Mouse (Mus musculus): ENCODE measurements around the gene Dppa1.
"Not testable (repeated sequence)": the region's sequence is repeated elsewhere in the genome, so short reads cannot be mapped to it uniquely, and the experiment has no call there.

The Dppa1 gene

DNA sequence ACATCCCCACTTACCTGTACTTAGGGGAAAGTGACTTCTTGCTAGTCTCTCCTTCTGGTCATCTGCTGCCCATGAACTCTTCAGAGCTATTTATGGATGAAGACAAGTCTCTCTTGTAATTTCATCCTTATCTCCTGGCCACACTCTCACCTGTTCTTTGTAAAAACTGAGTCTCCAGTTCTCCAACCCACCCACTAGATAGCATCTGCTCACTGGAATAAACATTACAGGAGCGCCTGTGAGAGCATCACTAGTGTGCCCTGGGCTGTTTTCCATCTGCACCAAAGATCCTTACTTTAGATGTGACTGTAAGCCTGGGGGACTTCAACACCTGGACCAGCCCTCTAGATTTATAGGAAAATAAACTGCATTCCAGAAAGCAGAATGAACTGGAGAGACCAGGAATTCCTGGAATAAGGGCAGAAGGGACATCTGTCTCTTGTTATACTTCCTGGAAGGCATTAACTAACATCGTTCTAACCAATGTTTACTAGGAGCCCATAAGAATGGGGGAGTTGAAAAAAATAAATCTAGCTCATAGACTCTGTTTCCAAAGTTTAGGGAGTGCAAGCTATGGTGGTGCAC is at the start of gene Dppa1:
TSS of gene Dppa1 (minus strand) at position 51 of the 585 bp plus-strand sequence.
- no peak for DNase-seq

DNA sequence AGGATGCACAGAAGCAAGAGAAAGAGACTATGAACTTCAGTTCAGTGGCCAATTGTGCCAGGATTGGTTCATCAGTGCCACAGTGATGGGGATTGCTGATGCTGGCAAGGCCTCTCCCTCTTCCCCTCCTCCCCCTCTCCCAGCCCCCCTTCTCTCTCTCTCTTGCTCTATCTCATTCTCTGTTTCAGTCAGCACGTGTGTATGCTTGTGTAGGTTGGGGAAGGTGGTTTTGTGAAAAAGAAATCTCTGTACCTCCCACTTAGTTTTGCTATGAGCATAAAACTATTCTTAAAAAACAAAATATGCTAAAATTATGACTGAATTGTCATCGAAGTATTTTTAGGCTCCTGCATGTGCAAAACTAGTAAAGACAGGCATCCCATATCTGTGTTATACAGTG is 38.9 kb upstream of the Dppa1 start:
- no peak for DNase-seq

DNA sequence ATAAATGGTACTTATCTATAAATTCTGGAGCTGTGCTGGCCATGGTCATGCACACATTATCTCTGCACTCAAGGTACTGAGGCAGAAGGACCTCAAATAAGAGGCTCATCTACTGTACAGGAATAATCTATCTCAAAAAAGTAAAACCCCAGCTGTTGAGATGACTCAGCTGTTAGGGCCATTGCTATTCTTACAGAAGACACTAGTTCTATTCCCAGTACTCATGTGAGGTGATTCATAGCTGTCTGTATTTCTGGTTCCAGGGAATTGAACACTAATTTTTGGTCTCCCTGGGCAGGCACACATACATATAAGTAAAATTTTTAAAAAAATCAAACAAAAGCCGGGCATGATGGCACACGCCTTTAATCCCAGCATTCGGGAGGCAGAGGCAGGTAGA is 38.0 kb upstream of the Dppa1 start:
- no peak for DNase-seq

DNA sequence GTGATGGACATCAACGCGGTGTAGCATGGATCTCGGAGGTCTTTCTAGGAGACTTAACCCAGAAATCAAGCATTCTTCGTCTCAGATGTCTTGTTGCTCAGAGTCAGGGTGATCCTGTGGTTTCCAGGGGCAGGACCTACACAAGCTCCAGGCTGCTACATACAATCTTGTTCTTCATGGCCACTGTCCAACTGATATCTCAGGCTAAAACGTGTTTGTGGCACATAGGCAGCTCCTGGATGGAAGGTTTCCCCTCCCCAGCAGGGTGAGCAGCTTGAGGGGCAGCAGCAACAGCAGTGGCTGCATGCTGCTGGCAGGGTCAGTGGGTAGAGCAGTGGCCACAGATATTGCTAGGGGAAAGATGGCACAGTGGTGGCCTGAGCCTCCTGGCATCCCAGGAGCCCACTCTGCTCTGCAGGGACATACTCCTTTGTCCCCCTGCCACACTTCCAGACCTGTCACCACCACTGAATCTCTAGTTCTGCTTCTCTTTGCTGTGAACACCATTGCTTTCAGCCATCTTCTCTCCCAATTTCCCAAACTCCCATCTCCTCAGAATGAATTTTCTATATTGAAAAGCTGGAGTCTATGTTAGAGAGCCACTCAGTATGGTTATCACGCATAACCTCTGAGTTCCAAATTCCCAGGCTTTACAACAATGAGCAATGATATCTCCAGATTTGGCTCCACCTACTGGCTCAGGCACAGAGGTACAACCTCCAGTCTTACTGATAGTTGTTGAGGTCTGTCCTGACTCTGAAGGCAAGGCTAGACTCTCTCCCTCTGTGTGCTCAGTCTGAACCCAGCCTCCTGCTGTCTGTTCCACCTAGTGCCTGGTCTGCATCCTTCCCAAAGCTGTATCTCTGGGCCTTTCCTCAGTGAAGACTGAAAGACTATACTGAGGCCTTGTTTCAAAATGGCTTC is 36.8 kb upstream of the Dppa1 start:
- DNase-seq = peak; percentile 3 to 4

DNA sequence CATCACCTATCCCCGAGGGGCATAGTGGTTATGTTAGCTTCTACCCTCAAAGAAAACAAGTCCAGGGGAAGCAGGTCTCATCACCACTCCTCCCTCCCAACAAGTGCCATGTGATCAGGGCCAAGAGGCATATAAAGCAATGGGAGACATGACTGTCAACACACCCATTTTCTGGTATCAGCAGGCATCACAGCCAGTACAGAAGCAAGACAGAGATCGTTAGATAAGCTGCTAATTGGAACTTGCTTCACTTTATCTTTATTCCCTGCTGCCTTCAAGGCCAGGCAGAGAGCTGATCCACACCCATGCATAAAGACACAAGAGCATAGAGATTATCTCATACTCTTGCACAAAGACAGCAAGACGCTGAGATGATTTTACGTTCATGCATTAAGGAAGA is 34.2 kb upstream of the Dppa1 start:
- DNase-seq = no peak

DNA sequence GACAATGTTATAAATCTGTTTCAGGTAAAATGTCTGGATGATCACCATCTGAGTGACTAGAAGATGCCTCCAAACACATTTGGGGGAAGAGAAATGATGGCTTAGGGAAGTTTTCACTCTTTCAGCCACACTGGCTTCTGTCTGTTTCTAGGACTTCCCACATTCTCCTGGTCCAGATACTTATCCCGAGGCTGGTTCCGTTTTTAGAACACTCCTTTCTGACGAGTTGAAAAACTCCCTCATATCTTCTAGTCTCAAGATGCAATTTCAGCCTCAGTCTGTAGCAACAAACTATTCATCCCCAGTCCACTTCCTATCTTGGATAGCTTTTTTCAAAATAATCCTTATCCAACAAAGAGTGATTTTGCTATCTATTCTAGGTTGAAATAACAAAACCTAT is 23.4 kb upstream of the Dppa1 start:
- no peak for DNase-seq

DNA sequence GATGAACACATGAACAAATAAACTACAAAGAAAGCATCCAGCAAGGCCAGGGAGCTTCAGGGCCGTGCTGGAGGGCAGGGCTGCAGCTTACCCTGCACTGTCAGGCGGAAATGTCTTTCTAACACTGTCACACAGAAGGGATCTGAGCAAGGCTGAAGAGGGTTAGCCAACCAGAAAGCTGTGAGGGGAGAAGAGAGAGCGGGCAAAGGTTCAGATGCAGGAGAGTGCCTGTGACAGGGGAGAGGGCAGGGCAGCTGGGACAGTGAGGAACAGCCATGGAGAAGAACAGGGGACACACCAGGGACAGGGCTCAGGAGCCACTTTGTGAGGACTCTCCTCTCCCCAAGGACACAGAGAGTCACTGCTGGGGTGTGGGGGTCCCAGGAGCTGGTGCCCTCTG is 20.6 kb upstream of the Dppa1 start:
- DNase-seq = not testable (repeated sequence)

DNA sequence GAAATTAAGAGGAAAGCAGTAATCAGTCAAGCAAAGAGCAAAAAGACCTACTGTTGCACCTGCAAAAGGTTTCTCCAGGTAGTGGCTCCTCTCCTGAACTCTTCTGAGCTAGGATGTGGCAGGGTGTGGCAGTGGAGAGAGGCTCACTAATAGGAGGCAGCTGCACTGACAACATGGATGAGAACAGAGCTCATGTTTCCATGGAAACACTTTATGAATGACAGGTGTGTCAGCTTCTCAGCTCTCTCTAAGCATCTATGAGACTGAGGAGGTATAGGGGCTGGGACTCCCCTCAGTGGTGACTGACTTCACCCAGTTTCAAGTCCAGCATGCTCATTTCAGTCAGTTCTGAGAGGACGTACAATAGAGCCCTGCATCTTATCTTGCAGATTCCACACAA is 15.8 kb upstream of the Dppa1 start:
- no peak for DNase-seq

DNA sequence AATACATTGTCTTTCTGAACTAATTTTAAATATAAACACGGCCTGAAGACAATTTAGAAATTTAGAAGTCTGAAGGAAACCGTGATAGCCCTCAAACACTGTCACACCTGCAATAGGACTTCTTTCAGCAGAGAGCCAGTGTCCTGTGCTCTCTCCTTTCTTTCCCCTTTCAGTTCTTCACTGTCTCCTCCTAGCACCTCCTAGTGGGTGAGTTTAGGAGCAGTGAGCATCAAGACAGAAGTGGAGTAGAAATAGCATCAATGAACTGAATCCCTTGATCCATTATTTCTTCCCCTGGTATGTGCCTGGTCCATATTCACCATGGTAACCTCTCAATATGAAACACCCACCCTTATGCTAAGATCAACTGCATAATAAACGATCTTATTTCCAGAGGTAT is 7.5 kb upstream of the Dppa1 start:
- no peak for DNase-seq

DNA sequence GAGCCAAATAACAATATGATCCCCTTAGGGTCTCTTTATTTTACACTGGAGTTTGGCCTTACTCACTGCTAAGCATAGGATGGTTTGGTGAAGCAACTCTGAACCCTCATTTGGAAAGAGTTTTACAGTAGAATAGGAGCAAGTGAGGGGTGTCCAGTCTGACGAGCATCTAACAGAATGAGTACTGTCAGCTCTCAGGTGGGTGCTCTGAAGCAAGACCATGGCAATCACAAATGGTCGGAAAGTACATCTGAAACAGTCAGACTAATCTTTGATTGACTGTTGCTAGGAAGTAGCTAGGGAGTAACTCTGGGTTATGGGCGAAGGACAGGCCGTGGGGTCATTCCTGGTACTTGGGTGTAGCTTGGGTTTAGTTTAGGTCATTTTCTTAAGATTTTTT is 6.5 kb upstream of the Dppa1 start:
- not testable (repeated sequence) for DNase-seq

DNA sequence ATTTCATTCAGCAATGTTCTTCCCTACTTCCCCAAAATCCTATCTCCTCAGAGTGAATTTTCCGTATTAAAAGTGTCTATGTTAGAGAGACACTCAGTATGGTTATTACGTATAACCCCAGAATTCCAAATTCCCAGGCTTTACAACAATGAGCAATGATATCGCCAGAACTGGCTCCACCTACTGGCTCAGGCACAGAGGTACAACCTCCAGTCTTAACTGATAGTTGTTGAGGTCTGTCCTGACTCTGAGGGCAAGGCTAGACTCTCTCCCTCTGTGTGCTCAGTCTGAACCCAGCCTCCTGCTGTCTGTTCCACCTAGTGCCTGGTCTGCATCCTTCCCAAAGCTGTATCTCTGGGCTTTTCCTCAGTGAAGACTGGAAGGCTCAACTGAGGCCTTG is 2.6 kb upstream of the Dppa1 start:
- DNase-seq = peak; percentile 16 to 21

DNA sequence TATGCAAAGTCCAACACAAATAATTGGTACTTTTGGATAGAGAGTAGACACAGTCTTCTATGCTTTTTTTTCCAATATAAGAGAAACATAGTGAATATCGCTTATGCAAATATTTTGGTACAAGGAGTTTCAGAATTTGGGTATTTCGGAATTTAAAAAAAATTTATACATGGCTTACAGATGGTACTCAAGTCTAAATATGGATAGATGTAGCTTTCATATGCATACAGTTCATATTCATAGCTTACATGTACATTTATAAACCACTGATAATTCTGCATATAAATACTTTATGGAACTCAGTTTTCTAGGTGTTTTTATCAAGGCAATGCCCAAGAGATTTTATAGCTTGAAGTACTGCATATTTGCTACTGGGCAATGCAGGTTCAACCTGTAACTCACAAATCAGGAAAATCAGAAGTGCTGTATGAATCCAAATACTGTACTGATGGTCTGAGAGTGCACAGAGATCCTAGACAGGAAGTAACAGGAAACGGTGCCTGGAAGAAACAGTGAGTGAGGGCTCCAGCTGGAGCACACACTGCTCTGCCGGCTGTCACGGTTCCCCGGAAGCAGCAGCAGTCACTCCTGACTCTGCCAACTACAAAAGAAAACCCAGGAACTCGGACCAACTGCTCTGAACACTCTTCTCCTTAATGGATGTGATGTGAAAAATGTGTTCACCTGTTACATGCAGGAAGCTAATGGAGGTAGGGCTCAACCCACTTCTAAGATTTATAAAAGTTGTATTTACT is 8.5 kb downstream of the Dppa1 start:
- no peak for DNase-seq

DNA sequence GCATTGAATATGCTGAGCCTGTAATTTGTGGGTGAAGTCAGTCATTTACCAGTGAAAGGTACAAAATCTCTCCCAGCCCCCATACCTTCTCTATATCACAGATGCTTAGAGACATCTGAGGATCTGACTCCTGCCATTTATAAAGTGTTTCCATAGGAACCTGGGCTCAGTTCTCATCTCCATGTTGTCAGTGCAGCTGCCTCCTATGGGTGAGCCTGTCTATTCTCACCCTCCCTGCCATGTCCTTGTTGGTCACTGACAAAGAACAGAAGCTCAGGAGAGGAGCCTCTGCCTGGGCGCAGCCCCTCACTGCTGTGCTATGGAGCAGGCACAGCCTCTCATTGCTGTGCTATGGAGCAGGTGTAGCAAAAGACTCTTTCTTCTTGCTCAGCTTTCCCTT is 9.1 kb downstream of the Dppa1 start:
- DNase-seq = no peak

DNA sequence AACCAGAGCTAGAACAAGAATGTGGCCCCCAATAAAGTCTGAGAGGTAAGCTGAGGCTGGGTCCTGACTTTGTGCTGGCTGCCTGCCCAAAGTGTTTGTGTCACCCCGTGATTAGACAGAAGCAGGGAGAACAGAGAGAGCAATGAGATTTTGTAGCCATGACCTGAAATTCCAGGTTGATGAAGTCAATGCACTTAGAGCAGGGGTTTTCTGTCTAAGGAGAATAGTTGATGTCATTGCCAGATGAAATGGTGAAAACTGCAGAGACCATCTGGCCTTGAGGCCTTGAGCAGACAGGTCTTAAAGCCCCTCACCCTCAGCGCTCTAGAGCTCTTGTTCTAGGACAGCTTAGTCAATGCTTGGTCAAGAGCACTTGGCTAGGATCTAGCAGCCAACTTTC is 36.6 kb downstream of the Dppa1 start:
- DNase-seq = no peak

DNA sequence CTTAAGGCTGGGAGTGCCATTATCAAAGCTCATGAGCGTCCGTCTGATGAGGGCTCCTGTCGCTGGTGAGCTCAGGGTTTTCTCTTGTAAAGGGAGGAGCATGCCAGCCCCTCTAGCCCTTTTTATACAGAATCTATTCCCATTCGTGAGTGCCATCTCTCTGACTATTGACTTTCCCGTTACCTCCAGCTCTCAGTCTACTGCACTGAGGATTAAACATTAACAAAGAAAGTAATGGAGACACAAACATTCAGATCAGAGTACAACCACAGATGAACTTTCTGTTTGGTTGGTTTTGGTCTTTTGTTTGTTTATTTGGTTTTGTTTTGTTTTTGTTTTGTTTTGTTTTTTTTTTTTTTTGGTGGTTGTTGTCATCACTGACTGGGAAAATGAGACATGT is 46.3 kb downstream of the Dppa1 start:
- DNase-seq = no peak

DNA sequence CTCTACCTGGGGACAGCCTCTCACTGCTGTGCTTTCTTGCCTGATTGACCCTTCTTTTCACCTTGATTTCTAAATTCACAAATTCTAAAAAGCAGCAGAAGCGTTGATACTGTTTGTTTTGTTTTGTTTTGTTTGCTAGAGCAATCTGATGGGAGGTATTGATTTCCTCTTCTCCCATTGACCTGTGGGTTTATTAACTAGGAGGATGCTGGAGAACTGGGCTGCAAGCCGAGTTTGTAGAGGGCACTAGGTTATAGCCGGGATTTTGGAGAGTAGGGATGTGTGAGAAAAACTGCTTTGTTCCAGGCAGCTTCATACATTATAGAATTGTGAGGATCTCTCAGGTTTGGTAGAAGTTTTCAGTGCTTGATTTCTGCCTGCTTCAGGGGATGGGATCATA is 48.6 kb downstream of the Dppa1 start:
- DNase-seq = no peak

DNA sequence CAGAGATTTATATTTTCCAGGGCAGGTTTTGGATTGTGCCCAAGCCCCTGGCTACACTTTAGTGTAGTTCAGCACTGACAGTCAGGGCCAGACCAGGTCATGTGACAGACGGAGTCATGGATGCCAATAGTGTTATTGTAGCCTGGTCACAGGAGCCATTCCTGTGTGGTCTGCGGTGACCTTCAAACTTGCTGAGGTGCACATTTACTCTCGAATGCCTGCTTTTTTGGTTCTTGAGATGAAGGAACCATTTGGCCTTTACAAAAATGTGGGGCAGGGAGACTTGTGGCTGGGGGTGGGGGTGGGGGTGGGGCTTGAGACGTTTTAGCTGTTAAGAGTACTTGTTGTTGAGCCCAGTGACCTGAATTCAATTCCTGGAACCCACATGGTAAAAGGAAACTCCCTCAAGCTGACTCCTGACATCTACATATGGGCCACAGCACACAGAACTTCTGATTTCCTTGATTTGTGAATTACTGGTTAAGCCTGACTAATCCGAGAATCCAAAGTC is 50.2 kb downstream of the Dppa1 start:
- no peak for DNase-seq

DNA sequence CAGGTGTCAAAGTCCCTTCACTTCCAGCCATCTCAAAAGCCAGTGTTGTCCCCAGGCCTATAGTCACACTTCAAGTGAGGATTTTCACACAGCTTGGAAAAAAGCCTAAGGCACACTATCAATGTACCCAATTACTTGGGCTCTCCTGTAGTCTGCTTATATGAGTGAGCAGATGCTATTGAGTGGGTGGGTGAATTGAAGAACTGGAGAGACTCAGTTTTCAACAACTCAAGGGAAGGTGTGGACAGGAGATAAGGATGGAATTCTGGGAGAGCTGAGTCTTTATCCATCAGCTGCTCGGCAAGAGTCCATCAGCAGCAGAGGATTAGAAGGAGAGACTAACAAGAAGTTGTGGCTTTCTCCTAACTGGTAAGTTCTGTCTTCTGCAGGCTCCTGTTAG is 57.7 kb downstream of the Dppa1 start, which contains the start of gene BC053393:
TSS of gene BC053393 (plus strand) at position 210 of the 400 bp plus-strand sequence.
- DNase-seq = no peak

DNA sequence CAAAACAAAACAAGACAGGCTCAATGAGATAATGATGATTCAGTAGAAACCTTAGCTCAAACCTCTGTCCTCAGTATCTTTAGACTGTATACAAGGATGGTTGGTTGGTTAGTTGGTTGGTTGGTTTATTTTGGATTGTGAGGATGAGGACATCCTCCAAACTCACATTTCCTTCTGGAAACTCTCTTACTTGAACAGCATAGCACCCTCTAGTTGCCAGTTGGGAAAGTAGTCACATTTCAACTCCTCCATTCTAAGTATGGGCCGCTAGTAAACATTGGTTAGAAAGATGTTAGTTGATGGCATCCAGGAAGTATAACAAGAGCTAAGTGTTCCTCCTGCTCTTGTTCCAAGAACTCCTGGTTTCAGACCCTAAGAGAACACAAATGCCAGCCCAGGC is 60.0 kb downstream of the Dppa1 start:
- no peak for DNase-seq

DNA sequence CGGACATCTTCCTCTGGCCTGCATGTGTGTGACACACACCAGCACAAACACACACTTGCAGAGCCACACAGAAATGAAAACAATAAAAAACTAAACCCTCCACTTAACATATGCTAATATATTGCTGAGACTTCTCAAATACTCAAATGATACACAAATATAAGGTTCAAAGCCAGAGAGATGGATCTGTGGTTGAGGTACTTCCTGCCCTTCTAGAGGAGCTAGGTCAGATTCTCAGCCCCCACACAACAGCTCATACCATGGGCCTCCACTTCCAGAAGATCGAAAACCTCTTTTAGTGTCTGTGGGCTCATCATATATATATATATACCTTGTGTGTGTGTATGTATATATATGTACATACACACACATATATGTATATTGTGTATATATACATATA is 63.1 kb downstream of the Dppa1 start:
- no peak for DNase-seq

DNA sequence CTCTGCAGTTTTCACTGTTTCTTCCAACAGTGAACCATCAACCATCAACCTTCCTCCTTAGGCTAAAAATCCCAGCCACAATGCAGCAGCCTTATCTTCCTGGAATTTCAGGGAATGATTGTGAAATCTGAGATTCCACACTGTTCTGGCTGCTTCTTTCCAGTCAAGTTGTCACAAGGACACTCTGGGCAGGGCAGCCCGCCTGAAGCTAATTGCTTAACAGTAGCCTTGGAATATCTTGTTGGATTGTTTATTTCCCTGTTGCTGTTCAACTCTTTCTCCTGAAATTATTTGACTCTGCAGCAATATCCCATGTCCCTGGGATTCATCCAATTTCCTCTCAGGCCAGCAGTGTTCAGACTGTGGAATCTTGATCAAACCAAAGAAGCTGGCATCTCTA is 64.4 kb downstream of the Dppa1 start:
- DNase-seq = no peak

DNA sequence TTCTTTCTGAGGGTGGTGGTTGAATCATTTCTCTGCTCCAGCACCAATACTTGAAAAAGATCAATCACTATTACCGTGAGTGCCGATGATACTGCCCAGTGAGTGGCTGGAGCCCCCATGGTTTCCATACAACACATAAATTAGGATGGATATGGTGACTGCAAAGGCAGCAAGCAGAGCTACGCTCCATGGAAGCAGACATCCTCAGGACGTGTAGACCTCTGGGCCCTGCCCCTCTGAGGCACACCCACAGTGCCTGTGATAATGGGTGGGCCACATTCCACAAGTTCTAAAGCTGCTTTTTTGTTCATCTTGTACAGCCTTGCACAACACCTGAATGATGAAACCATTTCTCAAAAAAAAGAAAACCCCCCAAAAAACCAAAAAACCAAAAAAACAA is 68.0 kb downstream of the Dppa1 start:
- no peak for DNase-seq

All from thymus, postnatal 36 days (tissue).